Mouse (Mus musculus) cerebellum, postnatal 25 days (tissue): ENCODE data around the gene Cntnap2.

ENCODE experiments used
- DNase-seq, 2 experiments: peaks; one replicate each; pipeline ENCODE4 v3.0.0; 2021; ENCODE audit warnings: mixed read lengths in 2 of 2

Cntnap2 gene

GRCm38 (mm10) chr6:46704293-46705170 is 1645.4 kb downstream of the Cntnap2 start:
- peak; percentile 58 to 69 for DNase-seq

- peak in 1 of 2 experiments; percentile 10 for DNase-seq
These were observed 1646.8 kb downstream of the Cntnap2 start for GRCm38 (mm10) chr6:46705926-46706325.

DNA sequence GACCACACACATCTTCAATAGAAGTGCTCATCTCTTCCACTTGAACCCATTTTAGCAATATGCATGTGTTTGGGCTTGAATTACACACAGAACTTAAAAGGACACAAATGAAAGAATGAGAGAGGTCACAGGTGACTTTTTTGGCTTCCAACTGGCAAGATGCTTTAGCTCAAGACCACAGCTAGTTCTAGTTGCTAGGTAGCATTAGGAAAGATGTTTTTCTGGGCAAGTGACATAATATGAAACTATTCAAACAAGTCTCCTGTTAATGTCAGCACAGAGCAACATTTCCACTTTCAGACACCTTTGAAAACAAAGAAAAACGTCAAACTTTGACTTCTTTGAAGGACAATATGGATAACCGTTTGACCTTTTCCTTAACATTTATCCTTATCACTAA is 1657.4 kb downstream of the Cntnap2 start:
- no peak for DNase-seq

- no peak for DNase-seq
These were observed 1674.6 kb downstream of the Cntnap2 start for GRCm38 (mm10) chr6:46733794-46734193.

GRCm38 (mm10) chr6:46748448-46748847 is 1689.3 kb downstream of the Cntnap2 start:
- DNase-seq = no peak

GRCm38 (mm10) chr6:46763481-46763880 is 1704.3 kb downstream of the Cntnap2 start:
- no peak for DNase-seq

GRCm38 (mm10) chr6:46774529-46774928 is 1715.4 kb downstream of the Cntnap2 start:
- DNase-seq = no peak

DNA sequence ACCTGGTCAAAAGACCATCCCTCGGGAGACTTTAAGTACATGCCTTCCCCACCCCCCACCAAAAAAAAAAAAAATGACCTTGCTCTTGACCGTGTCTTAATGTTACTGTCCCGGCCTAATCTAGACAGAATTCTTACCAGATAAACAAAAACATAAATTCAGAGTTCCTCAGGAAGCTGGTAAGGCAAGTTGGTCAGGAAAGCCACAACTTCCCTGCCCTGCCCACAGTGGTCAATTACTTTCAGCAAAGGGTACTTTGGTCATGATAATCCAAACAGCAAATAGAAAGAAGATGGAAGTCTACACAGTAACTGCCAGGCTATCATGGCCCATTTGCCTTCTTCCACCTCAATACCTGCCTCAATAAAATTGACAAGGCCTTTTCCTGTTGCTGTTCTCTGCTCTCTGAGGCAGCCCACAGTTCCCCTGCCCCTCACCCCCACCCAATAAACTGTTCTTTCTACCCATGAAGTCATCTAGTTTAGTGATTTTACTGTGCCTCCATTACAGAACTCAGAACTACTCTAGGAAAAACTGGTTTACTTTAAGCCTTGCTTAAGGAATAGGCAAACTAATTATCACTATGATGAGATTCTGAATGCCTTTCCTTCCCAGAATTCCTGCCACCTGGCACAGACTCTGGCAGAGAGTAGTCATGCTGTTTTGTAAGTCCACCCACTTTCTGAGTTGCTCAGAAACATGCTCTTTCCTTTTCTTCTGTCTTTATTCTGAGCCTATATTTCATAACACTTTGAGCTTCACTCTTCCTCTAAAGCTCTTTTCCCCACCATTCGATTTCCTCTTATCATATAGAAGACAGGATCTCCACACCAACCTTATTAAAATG is 1743.3 kb downstream of the Cntnap2 start:
- DNase-seq = no peak

GRCm38 (mm10) chr6:46856635-46857034 is 1797.5 kb downstream of the Cntnap2 start:
- no peak for DNase-seq

DNA sequence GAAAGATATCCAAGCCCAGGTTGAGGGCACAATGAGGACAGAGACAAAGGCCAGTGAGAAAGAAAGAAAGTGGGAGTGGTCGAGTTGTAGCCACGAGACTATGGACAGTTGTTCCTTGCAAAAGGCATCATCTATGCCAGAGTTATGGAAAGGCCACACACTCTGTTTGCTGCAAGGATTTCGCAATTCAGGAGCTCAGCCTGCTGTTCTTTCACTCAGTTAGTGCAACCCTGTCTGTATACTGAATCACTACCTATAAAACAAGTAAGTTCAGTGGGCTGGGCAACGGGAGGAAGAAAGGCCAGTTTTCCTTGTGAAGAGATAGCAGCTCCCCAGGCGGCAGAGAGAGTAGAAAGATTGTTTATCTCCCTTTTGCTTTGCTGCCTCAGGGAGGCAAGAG is 1801.9 kb downstream of the Cntnap2 start:
- no peak for DNase-seq

- no peak for DNase-seq
These were observed 1807.2 kb downstream of the Cntnap2 start for GRCm38 (mm10) chr6:46866317-46866716.

- DNase-seq = peak; percentile 9 to 54
These were observed 1827.1 kb downstream of the Cntnap2 start for GRCm38 (mm10) chr6:46886230-46886629.

DNA sequence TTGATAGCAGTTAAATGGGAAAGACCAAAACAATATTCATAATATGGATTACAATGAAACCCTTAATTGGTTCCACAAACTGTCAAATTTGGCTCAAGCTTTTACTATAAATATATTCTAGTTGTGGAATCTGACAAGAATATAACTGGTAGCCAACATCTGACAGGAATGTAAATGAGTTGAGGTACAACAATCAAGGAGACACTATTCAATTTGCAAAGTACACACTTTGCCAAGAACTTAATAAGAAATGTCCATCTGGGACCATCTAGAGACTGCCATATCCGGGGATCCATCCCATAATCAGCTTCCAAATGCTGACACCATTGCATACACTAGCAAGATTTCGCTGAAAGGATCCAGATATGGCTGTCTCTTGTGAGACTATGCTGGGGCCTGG is 1850.0 kb downstream of the Cntnap2 start:
- no peak for DNase-seq

GRCm38 (mm10) chr6:46918701-46919274 is 1859.6 kb downstream of the Cntnap2 start:
- peak; percentile 10 to 36 for DNase-seq

GRCm38 (mm10) chr6:46919973-46920372 is 1860.8 kb downstream of the Cntnap2 start:
- DNase-seq = no peak

- no peak for DNase-seq
These were observed 1865.6 kb downstream of the Cntnap2 start for GRCm38 (mm10) chr6:46924709-46925108.

- DNase-seq = no peak
These were observed 1886.5 kb downstream of the Cntnap2 start for GRCm38 (mm10) chr6:46945703-46946102.

- DNase-seq = peak; percentile 81 to 89
These were observed 1902.0 kb downstream of the Cntnap2 start for GRCm38 (mm10) chr6:46961022-46961686.

GRCm38 (mm10) chr6:46963261-46963660 is 1904.1 kb downstream of the Cntnap2 start:
- no peak for DNase-seq

DNA sequence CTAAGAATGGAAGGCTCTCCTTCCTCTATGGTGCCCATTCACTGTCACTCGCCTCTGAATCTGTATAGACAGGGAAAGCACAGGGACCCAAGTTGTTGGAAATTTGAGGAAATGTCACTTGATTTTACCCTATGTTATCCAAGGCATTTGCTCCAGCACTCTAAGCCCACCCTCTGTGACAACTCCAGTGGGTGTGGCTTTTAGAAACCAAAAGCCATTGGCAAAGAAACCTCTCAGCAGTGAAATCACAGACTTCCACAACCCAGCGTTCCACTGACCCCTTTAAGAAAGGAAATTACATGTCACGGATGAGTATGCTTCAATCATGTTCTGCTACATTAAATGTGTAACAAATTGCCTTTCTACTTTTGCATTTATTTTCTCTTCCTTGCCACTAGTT is 1904.5 kb downstream of the Cntnap2 start:
- DNase-seq = no peak

DNA sequence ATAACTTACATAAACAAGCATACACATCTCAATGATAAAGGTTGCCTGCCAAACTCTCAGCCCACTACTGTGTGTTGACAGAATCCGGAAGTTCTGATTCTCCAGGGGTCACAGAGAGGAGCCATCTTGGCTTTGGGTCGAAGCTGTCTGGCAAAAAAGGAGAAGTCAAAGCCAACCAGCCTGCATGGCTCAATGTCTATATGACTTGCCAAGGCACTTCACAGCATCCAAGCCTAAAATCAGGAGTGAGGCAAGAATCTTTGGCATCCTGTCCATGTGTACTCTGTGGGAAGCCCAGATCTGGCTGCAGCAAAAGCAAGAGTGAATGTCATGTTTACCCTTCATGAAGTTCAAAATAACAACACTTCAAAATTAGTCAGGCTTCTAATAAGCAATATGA is 1913.5 kb downstream of the Cntnap2 start:
- DNase-seq = peak; percentile 44 to 58

- DNase-seq = no peak
These were observed 1936.9 kb downstream of the Cntnap2 start for GRCm38 (mm10) chr6:46996010-46996602.
